Mouse (Mus musculus) lung, postnatal 0 days (tissue): ENCODE measurements around the gene Abcf1. TPM values are rescaled to one million over a fixed set of nuclear protein-coding genes. Genes with fewer than 3 reads are reported as not detected.
"Not testable (repeated sequence)": the region's sequence is repeated elsewhere in the genome, so short reads cannot be mapped to it uniquely, and the experiment has no call there.

Source experiments
- ATAC-seq: fragments of 200-750 bp; cut with Nextera tagmentation; 2 replicates; pipeline ENCODE4 v1.8.0; 2017; ENCODE audit warnings: moderate library complexity
- DNase-seq: peaks from one replicate; pipeline ENCODE4 v3.0.0-alpha.2; 2016; ENCODE audit warnings: low spot score
- H3K27ac ChIP-seq: fragments of 300-500 bp; sonication (generic); 2 replicates; pipeline ENCODE4 v1.5.1; 2014; ENCODE audit warnings: antibody characterized with exemption, mild to moderate bottlenecking, low read length, mixed read lengths
- H3K27me3 ChIP-seq: fragments of 300-500 bp; sonication (generic); replicated peaks from 2 replicates; pipeline ENCODE4 v1.6.1; 2014; ENCODE audit warnings: low read length, mixed read lengths; ENCODE audit not compliant: insufficient read depth
- H3K36me3 ChIP-seq: fragments of 300-500 bp; sonication (generic); 2 replicates; pipeline ENCODE4 v1.6.1; 2014; ENCODE audit warnings: low read length, mixed read lengths; ENCODE audit not compliant: insufficient read depth
- H3K4me1 ChIP-seq: fragments of 300-500 bp; sonication (generic); 2 replicates; pipeline ENCODE4 v1.6.1; 2014; ENCODE audit warnings: antibody characterized with exemption, low read depth, low read length, mixed read lengths; ENCODE audit not compliant: insufficient read depth
- H3K4me2 ChIP-seq: fragments of 300-500 bp; sonication (generic); replicated peaks from 2 replicates; pipeline ENCODE4 v1.6.1; 2014; ENCODE audit warnings: low read depth, mild to moderate bottlenecking, low read length, moderate library complexity, mixed read lengths
- H3K4me3 ChIP-seq: fragments of 300-500 bp; sonication (generic); 2 replicates; pipeline ENCODE4 v1.5.1; 2014; ENCODE audit warnings: low read depth, low read length
- H3K9ac ChIP-seq: fragments of 300-500 bp; sonication (generic); replicated peaks from 2 replicates; pipeline ENCODE4 v1.6.1; 2014; ENCODE audit warnings: low read depth, mild to moderate bottlenecking
- H3K9me3 ChIP-seq: fragments of 300-500 bp; sonication (generic); 2 replicates; pipeline ENCODE4 v1.6.1; 2016; ENCODE audit warnings: low read length, mixed read lengths
- CTCF ChIP-seq: IDR thresholded peaks from 2 replicates; pipeline ENCODE4 v1.5.1; 2016; ENCODE audit warnings: antibody characterized with exemption, mild to moderate bottlenecking
- EP300 ChIP-seq: IDR thresholded peaks from 2 replicates; pipeline ENCODE4 v1.6.1; 2016; ENCODE audit warnings: antibody characterized with exemption, mild to moderate bottlenecking, control low read depth
- WGBS: fragments of 180-500 bp; shearing (Covaris S2); extraction: QIAGEN DNeasy Blood & Tissue Kit; methylation state at CpG from one replicate; pipeline ENCODE4 v1.1.7; 2014; 5-methylcytosine and 5-hydroxymethylcytosine counted together
- polyA plus RNA-seq: library from polyadenylated mRNA; unstranded; fragments of >200 nt; fragmentation: Nextera tagmentation; extraction: Ambion mirVana; gene quantifications from 2 replicates; pipeline ENCODE4 v1.2.1, GENCODE M21; 2015

The Abcf1 gene
- polyA plus RNA-seq, 1 experiment from 2014 or later: 61.2 TPM

- H3K4me3 ChIP-seq: no peak overlapping the region
- no peak overlapping the region for H3K9ac ChIP-seq
- WGBS: 30% methylated on average over 2 of the region's 2 CpGs
- no peak overlapping the region for H3K27ac ChIP-seq
- no peaks in the 10 kb centered on the region for H3K9me3 ChIP-seq
- H3K36me3 ChIP-seq: no peaks in the 10 kb centered on the region
- ATAC-seq (peak; percentile 67), DNase-seq (peak; percentile 81)
- no peak overlapping the region for H3K4me2 ChIP-seq
- no peaks in the 10 kb centered on the region for H3K4me1 ChIP-seq
- H3K27me3 ChIP-seq: no peaks in the 10 kb centered on the region
- TF ChIP-seq EP300: no peak
- TF ChIP-seq CTCF: peak; percentile 86
Observed at GRCm38 (mm10) chr17:35937700-35938348, 31.7 kb downstream of the Abcf1 start.

- H3K9ac ChIP-seq, DNase-seq, H3K4me1 ChIP-seq, H3K36me3 ChIP-seq, H3K27me3 ChIP-seq, H3K27ac ChIP-seq, H3K4me3 ChIP-seq, H3K9me3 ChIP-seq, ATAC-seq, H3K4me2 ChIP-seq: not testable (repeated sequence)
- WGBS: 90% methylated on average over 14 of the region's 14 CpGs
Observed at GRCm38 (mm10) chr17:35935763-35936162, 33.8 kb downstream of the Abcf1 start.

- no peaks in the 10 kb centered on the region for H3K9me3 ChIP-seq
- no peak overlapping the region for H3K4me2 ChIP-seq
- H3K27me3 ChIP-seq: no peaks in the 10 kb centered on the region
- H3K4me3 ChIP-seq: no peak overlapping the region
- 90% methylated on average over 4 of the region's 4 CpGs for WGBS
- peaks cover 26% of the 10 kb centered on the region for H3K36me3 ChIP-seq
- no peak for TF ChIP-seq EP300
- no peak for TF ChIP-seq CTCF
- ATAC-seq: no peak
- no peak overlapping the region for H3K27ac ChIP-seq
- DNase-seq: no peak
- H3K9ac ChIP-seq: no peak overlapping the region
- no peaks in the 10 kb centered on the region for H3K4me1 ChIP-seq
Observed at GRCm38 (mm10) chr17:35932608-35933007, 37.0 kb downstream of the Abcf1 start.

- DNase-seq (no peak), ATAC-seq (no peak)
- peaks cover 42% of the 10 kb centered on the region for H3K36me3 ChIP-seq
- H3K4me1 ChIP-seq: no peaks in the 10 kb centered on the region
- no peak overlapping the region for H3K9ac ChIP-seq
- no peak overlapping the region for H3K27ac ChIP-seq
- H3K4me2 ChIP-seq: no peak overlapping the region
- TF ChIP-seq EP300 (no peak), CTCF (no peak)
- 92% methylated on average over 12 of the region's 12 CpGs for WGBS
- no peaks in the 10 kb centered on the region for H3K9me3 ChIP-seq
- no peaks in the 10 kb centered on the region for H3K27me3 ChIP-seq
- H3K4me3 ChIP-seq: no peak overlapping the region
Observed at GRCm38 (mm10) chr17:35930627-35931026, 38.9 kb downstream of the Abcf1 start.

- ATAC-seq: no peak
- no peaks in the 10 kb centered on the region for H3K27me3 ChIP-seq
- H3K4me1 ChIP-seq: no peaks in the 10 kb centered on the region
- no peak overlapping the region for H3K9ac ChIP-seq
- H3K36me3 ChIP-seq: peaks cover 46% of the 10 kb centered on the region
- DNase-seq: no peak
- no peak overlapping the region for H3K4me3 ChIP-seq
- H3K4me2 ChIP-seq: no peak overlapping the region
- H3K9me3 ChIP-seq: no peaks in the 10 kb centered on the region
- no peak overlapping the region for H3K27ac ChIP-seq
- TF ChIP-seq EP300 (no peak), CTCF (no peak)
- WGBS: 100% methylated on average over 2 of the region's 2 CpGs
Observed at GRCm38 (mm10) chr17:35929534-35929933, 40.0 kb downstream of the Abcf1 start.

- Histone ChIP-seq H3K36me3 (peaks cover 46% of the 10 kb centered on the region), H3K4me1 (no peaks in the 10 kb centered on the region), H3K9me3 (no peaks in the 10 kb centered on the region), H3K27ac (no peak overlapping the region), H3K4me2 (no peak overlapping the region), H3K27me3 (no peaks in the 10 kb centered on the region), H3K9ac (no peak overlapping the region), H3K4me3 (no peak overlapping the region)
- WGBS: 13% methylated on average over 1 of the region's 1 CpGs
- TF ChIP-seq CTCF (no peak), EP300 (no peak)
- DNase-seq (no peak), ATAC-seq (no peak)
Observed at GRCm38 (mm10) chr17:35927471-35927870, 42.1 kb downstream of the Abcf1 start.

- H3K4me3 ChIP-seq: no peak overlapping the region
- peaks cover 26% of the 10 kb centered on the region; the same call in 1 of the 2 replicates for H3K36me3 ChIP-seq
- H3K27ac ChIP-seq: no peak overlapping the region
- WGBS: 92% methylated on average over 4 of the region's 4 CpGs
- DNase-seq (no peak), ATAC-seq (no peak)
- TF ChIP-seq EP300: no peak
- TF ChIP-seq CTCF: no peak
- H3K9ac ChIP-seq: no peak overlapping the region
- H3K27me3 ChIP-seq: no peaks in the 10 kb centered on the region
- H3K4me2 ChIP-seq: no peak overlapping the region
- H3K4me1 ChIP-seq: peaks cover 22% of the 10 kb centered on the region
- no peaks in the 10 kb centered on the region for H3K9me3 ChIP-seq
Observed at GRCm38 (mm10) chr17:35923281-35923680, 46.3 kb downstream of the Abcf1 start.
